Mouse (Mus musculus) heart, postnatal 0 days (tissue): Measurements from ENCODE around the gene Vars. TPM values are rescaled to one million over a fixed set of nuclear protein-coding genes. Genes with fewer than 3 reads are reported as not detected.

Source experiments
- ATAC-seq: fragments of 200-750 bp; cut with Nextera tagmentation; 2 replicates; pipeline ENCODE4 v1.8.0; 2017; ENCODE audit warnings: low read depth, moderate number of reproducible peaks, moderate library complexity; ENCODE audit not compliant: insufficient read depth
- DNase-seq: peaks from one replicate; pipeline ENCODE4 v3.0.0-alpha.2; 2016; ENCODE audit warnings: low spot score
- H3K27ac ChIP-seq: fragments of 300-500 bp; sonication (generic); 2 replicates; pipeline ENCODE4 v1.5.1; 2014; ENCODE audit warnings: low read depth, mild to moderate bottlenecking
- H3K27me3 ChIP-seq: fragments of 300-500 bp; sonication (generic); 2 replicates; pipeline ENCODE4 v1.6.1; 2014; ENCODE audit warnings: low read length, mixed read lengths; ENCODE audit not compliant: control insufficient read depth, insufficient read depth
- H3K36me3 ChIP-seq: fragments of 300-500 bp; sonication (generic); replicated peaks from 2 replicates; pipeline ENCODE4 v1.6.1; 2014; ENCODE audit warnings: low read length, mixed read lengths; ENCODE audit not compliant: control insufficient read depth, insufficient read depth
- H3K4me1 ChIP-seq: fragments of 300-500 bp; sonication (generic); 2 replicates; pipeline ENCODE4 v1.6.1; 2014; ENCODE audit warnings: antibody characterized with exemption; ENCODE audit not compliant: control insufficient read depth, insufficient read depth
- H3K4me2 ChIP-seq: fragments of 300-500 bp; sonication (generic); 2 replicates; pipeline ENCODE4 v1.6.1; 2014; ENCODE audit warnings: low read depth, mild to moderate bottlenecking, low read length, moderate library complexity
- H3K4me3 ChIP-seq: fragments of 300-500 bp; sonication (generic); 2 replicates; pipeline ENCODE4 v1.5.1; 2014; ENCODE audit warnings: low read depth, low read length
- H3K9ac ChIP-seq: fragments of 300-500 bp; sonication (generic); replicated peaks from 2 replicates; pipeline ENCODE4 v1.6.1; 2014; ENCODE audit warnings: low read depth, low read length, mixed read lengths
- H3K9me3 ChIP-seq: fragments of 300-500 bp; sonication (generic); replicated peaks from 2 replicates; pipeline ENCODE4 v1.6.1; 2016; ENCODE audit warnings: low read length; ENCODE audit not compliant: control insufficient read depth
- CTCF ChIP-seq: IDR thresholded peaks from 2 replicates; pipeline ENCODE4 v1.5.1; 2016; ENCODE audit warnings: antibody characterized with exemption, control low read depth, low read depth
- EP300 ChIP-seq: IDR thresholded peaks from 2 replicates; pipeline ENCODE4 v1.6.1; 2016; ENCODE audit warnings: antibody characterized with exemption, low read depth
- WGBS: fragments of 180-500 bp; shearing (Covaris S2); extraction: QIAGEN DNeasy Blood & Tissue Kit; methylation state at CpG from one replicate; pipeline ENCODE4 v1.1.7; 2014; 5-methylcytosine and 5-hydroxymethylcytosine counted together
- polyA plus RNA-seq: library from polyadenylated mRNA; unstranded; fragments of >200 nt; fragmentation: Nextera tagmentation; extraction: Ambion mirVana; gene quantifications from 2 replicates; pipeline ENCODE4 v1.2.1, GENCODE M21; 2015
- total RNA-seq: library from RNA; depleted of rRNA; stranded (reverse); fragments of >200 nt; gene quantifications from 2 replicates; pipeline ENCODE4 v1.2.3, GENCODE M21; 2014; ENCODE audit warnings: low replicate concordance

The Vars gene
- total and polyA plus RNA-seq, 2 experiments from 2014 or later = 21.7 to 61.5 TPM

DNA sequence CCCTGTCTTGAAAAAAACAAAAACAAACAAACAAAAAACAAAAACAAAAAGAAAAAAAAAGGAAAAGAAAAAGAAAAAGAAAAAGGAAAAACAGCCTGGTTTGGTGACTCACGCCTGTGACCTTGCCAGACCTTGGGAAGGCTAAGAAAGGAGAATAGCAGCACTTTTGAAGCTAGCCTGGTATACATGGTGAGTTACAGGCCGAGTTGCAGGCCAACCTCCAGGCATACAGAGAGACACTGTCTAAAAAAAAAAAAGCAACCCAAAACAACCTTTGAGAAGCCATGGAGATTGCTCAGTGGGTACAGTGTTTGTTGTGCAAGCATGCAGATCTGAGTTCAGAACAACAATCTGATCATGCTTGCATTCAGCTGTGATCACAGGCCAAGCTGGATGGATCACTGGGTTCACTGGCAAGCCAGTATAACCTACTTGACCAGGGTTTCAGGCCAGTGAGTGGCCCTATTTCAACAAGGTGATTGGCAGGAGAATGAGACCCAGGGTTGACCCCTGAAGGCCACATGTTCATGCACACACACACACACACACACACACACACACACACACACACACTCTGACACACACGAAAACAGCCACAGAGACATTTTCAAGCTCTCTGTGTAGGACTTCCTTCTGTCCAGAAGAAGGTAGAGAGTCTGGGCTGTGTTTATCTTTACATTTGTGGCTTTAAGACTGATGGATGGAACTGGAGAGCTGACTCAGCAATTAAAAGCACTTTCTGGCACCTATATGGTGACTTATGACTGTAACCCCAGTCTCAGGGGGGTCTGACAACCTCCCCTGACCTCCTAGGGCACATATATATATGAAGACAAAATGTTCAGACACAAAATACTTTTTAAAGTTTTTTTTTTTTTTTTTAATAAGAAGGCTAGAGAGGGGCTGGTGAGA, 24.9 kb upstream of the Vars start:
- DNase-seq (no peak), ATAC-seq (no peak)
- H3K27ac ChIP-seq = no peak overlapping the region
- H3K9ac ChIP-seq = no peak overlapping the region
- TF ChIP-seq EP300 (no peak), CTCF (no peak)
- H3K36me3 ChIP-seq = no peaks in the 10 kb centered on the region
- no peaks in the 10 kb centered on the region for H3K27me3 ChIP-seq
- no peaks in the 10 kb centered on the region for H3K9me3 ChIP-seq
- 0 out of 2 replicates have a peak, but pooled peaks cover 7% of the 10 kb centered on the region for H3K4me1 ChIP-seq
- 79% methylated on average over 3 of the region's 3 CpGs for WGBS
- no peak overlapping the region for H3K4me3 ChIP-seq
- H3K4me2 ChIP-seq = no peak overlapping the region

DNA sequence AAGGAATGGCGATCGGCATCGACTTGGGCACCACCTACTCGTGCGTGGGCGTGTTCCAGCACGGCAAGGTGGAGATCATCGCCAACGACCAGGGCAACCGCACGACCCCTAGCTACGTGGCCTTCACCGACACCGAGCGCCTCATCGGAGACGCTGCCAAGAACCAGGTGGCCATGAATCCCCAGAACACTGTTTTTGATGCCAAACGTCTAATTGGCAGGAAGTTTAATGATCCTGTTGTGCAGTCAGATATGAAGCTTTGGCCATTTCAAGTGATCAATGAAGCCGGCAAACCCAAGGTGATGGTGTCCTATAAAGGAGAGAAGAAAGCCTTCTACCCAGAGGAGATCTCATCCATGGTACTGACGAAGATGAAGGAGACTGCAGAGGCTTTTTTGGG, 23.8 kb upstream of the Vars start:
- Histone ChIP-seq H3K4me1 (0 out of 2 replicates have a peak, but pooled peaks cover 12% of the 10 kb centered on the region), H3K9me3 (no peaks in the 10 kb centered on the region), H3K36me3 (no peaks in the 10 kb centered on the region), H3K4me2 (no peak overlapping the region), H3K9ac (no peak overlapping the region), H3K27me3 (no peaks in the 10 kb centered on the region), H3K27ac (no peak overlapping the region), H3K4me3 (no peak overlapping the region)
- 91% methylated on average over 20 of the region's 20 CpGs for WGBS
- TF ChIP-seq CTCF (no peak), EP300 (no peak)
- ATAC-seq = no peak
- DNase-seq = no peak

DNA sequence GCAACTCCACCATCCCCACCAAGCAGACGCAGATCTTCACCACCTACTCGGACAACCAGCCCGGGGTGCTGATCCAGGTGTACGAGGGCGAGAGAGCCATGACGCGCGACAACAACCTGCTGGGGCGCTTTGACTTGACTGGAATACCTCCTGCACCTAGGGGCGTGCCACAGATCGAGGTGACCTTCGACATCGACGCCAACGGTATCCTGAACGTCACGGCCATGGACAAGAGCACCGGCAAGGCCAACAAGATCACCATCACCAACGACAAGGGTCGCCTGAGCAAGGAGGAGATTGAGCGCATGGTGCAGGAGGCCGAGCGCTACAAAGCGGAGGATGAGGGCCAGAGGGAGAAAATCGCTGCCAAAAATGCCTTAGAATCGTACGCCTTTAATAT, 22.5 kb upstream of the Vars start:
- H3K4me3 ChIP-seq = no peak overlapping the region
- H3K9me3 ChIP-seq = no peaks in the 10 kb centered on the region
- H3K9ac ChIP-seq = no peak overlapping the region
- no peak overlapping the region for H3K27ac ChIP-seq
- peaks cover 13% of the 10 kb centered on the region for H3K4me1 ChIP-seq
- ATAC-seq = no peak
- no peak overlapping the region for H3K4me2 ChIP-seq
- WGBS = 82% methylated on average over 27 of the region's 27 CpGs
- TF ChIP-seq CTCF = no peak
- TF ChIP-seq EP300 = no peak
- H3K27me3 ChIP-seq = no peaks in the 10 kb centered on the region
- no peaks in the 10 kb centered on the region for H3K36me3 ChIP-seq
- no peak for DNase-seq

DNA sequence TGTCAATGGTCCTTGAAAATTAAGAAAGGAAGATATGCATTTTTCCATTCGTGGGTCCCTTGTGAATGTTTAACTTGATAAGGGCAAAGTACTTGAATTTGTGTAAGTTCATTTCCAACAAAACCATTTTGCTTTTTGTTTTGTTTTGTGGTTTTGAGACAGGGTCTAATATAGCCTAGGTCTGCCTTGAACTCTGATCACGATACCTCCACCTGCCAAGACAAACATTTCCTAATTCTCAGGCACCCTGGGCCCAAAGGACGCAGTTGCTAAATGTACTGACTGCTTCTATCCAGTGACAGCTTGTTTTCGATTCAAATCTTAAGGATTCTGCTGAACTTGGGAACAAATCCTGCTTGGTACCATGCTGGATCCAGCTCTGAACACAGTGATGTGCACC, 21.2 kb upstream of the Vars start:
- Histone ChIP-seq H3K36me3 (no peaks in the 10 kb centered on the region), H3K27ac (no peak overlapping the region), H3K4me1 (peaks cover 13% of the 10 kb centered on the region), H3K4me3 (no peak overlapping the region), H3K4me2 (no peak overlapping the region), H3K27me3 (no peaks in the 10 kb centered on the region), H3K9ac (no peak overlapping the region), H3K9me3 (no peaks in the 10 kb centered on the region)
- TF ChIP-seq EP300 = no peak
- TF ChIP-seq CTCF = no peak
- DNase-seq = no peak
- no peak for ATAC-seq
- 89% methylated on average over 4 of the region's 4 CpGs for WGBS

DNA sequence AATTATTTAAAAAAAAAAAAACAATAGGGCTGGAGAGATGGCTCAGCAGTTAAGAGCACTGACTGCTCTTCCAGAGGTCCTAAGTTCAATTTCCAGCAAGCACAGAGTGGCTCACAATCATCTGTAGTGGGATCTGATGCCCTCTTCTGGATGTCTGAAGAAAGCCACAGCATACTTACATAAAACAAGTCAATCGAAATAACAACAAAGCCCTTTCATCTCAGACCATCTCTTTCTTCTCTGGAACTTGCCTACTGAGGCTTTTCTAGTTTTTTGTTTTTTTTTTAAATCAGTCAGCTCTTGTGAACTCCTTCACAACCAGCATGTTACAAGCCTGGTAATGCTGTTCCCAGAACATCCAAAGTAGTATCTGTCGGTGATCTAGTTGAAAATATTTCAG, 20.1 kb upstream of the Vars start:
- H3K4me1 ChIP-seq = peaks cover 13% of the 10 kb centered on the region
- WGBS = 10% methylated on average over 2 of the region's 2 CpGs

More for the DNA sequence above, 20.1 kb upstream of the Vars start:
- Histone ChIP-seq H3K27me3 (no peaks in the 10 kb centered on the region), H3K36me3 (peaks cover 8% of the 10 kb centered on the region), H3K9ac (peak overlapping the region; percentile 73; the same call in 1 of the 2 replicates), H3K4me2 (peak overlapping the region; percentile 96), H3K4me3 (peak overlapping the region; percentile 85), H3K9me3 (no peaks in the 10 kb centered on the region), H3K27ac (peak overlapping the region; percentile 93)
- DNase-seq (peak; percentile 76), ATAC-seq (no peak)
- TF ChIP-seq CTCF (peak; percentile 63), EP300 (no peak)
